Mouse (Mus musculus) megakaryocyte, embryonic 14.5 days (primary cell): ENCODE measurements around the gene Acly. TPM values are rescaled to one million over a fixed set of nuclear protein-coding genes. Genes with fewer than 3 reads are reported as not detected.
A peak's percentile ranks its signal among the peaks of the same experiment; 100 is the strongest.

Experiments
- H3K27me3 ChIP-seq: replicated peaks from 2 replicates; pipeline ENCODE3; 2012; ENCODE audit warnings: inconsistent platforms
- H3K36me3 ChIP-seq: replicated peaks from 2 replicates; pipeline ENCODE3; 2012; ENCODE audit warnings: low read length, inconsistent platforms, mixed read lengths
- H3K4me1 ChIP-seq: 2 replicates; pipeline ENCODE4 v1.6.1; 2012; ENCODE audit warnings: inconsistent platforms
- H3K4me3 ChIP-seq: replicated peaks from 2 replicates; pipeline ENCODE3; 2012; ENCODE audit warnings: moderate library complexity, mild to moderate bottlenecking, inconsistent platforms
- H3K9me3 ChIP-seq: 2 replicates; pipeline ENCODE4 v1.6.1; 2012; ENCODE audit warnings: inconsistent platforms
- FLI1 ChIP-seq: IDR thresholded peaks from 2 replicates; pipeline ENCODE4 v1.6.1; 2012; ENCODE audit warnings: low read length, inconsistent platforms, mixed read lengths
- GATA1 ChIP-seq: IDR thresholded peaks from 3 replicates; pipeline ENCODE4 v1.6.1; 2012; ENCODE audit warnings: mixed read lengths, low read length, inconsistent platforms, borderline replicate concordance
- polyA plus RNA-seq: library from polyadenylated mRNA; stranded (reverse); fragments of >175 nt; gene quantifications from 2 replicates; pipeline ENCODE4 v1.2.3, GENCODE M21; 2012; ENCODE audit warnings: low replicate concordance; ENCODE audit not compliant: insufficient read depth

Gene Acly
- polyA plus RNA-seq, 1 experiment, result 21.1 TPM

- TF ChIP-seq GATA1, result no peak
- TF ChIP-seq FLI1, result no peak
- peaks cover 4% of the 10 kb centered on the region for H3K36me3 ChIP-seq
Measured at GRCm38 (mm10) chr11:100533871-100534270, 6.1 kb upstream of the Acly start.

DNA sequence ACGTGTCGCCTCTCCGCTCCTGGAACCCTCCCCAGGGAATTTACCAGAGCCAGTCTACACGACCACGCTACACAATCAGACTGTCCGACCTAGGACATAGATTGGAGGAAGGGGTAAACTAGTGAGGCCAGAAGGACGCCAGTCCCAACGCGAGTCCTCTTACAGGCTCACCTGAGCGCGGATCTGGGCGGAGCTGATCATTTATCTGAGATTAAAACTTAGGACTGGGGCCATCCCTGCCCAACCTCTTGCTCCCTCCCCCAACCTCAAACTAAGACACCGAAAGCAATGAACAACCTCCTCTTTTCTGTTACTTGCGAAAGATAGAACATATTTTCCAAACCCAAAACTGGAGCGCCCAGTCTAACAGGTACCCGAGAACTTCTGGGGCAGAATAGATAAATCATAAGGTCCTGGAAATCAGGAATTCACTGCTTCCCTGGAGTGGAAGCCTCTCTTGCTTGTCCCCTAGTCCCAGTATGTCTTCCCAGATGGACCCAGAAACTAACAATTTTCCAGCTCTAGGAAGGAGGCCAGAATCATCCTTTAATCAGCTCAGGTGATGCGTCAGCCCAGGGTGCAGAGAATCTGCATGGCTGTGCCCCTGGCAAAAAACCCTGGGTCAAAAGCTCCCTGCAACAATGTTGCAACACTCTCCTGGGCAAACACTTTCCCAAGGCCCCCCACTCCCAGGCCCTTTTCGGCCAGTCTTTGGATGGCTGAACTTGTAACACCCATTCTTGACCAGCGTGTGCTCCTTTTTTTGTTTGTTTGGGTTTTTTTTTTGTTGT, 770 bp upstream of the Acly start:
- no peaks in the 10 kb centered on the region for H3K27me3 ChIP-seq
- TF ChIP-seq FLI1 (no peak), GATA1 (no peak)
- H3K9me3 ChIP-seq, result peaks cover 9% of the 10 kb centered on the region
- peaks cover 55% of the 10 kb centered on the region for H3K4me1 ChIP-seq
- peak overlapping the region; percentile 95 for H3K4me3 ChIP-seq
- peaks cover 28% of the 10 kb centered on the region for H3K36me3 ChIP-seq

More at GRCm38 (mm10) chr11:100533871-100534270, 6.1 kb upstream of the Acly start:
- Histone ChIP-seq H3K27me3 (peaks cover 3% of the 10 kb centered on the region), H3K4me1 (peaks cover 24% of the 10 kb centered on the region), H3K4me3 (no peak overlapping the region), H3K9me3 (peaks cover 48% of the 10 kb centered on the region)

DNA sequence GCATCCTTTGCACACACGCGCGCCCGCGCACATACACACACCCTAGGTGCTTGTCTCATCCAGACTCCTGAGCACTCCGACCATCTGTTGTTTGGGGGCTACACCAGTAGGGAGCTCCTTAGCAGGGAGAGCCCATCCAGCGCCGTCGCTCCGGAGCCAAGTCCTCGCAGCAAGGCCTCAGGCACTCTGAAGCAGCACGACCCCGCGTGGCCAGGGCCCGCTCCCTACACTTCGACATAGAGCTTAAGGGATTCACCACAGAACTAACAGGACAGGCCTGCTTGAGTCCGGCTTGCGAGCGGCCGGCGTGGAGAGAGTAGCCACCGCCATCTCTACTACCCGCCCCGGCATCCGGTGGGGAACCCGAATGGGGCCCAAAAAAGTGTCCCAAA, 738 bp downstream of the Acly start:
- peak overlapping the region; percentile 95 for H3K4me3 ChIP-seq
- no peaks in the 10 kb centered on the region for H3K9me3 ChIP-seq
- peaks cover 38% of the 10 kb centered on the region for H3K36me3 ChIP-seq
- peaks cover 57% of the 10 kb centered on the region for H3K4me1 ChIP-seq
- no peak for TF ChIP-seq GATA1
- no peaks in the 10 kb centered on the region for H3K27me3 ChIP-seq

DNA sequence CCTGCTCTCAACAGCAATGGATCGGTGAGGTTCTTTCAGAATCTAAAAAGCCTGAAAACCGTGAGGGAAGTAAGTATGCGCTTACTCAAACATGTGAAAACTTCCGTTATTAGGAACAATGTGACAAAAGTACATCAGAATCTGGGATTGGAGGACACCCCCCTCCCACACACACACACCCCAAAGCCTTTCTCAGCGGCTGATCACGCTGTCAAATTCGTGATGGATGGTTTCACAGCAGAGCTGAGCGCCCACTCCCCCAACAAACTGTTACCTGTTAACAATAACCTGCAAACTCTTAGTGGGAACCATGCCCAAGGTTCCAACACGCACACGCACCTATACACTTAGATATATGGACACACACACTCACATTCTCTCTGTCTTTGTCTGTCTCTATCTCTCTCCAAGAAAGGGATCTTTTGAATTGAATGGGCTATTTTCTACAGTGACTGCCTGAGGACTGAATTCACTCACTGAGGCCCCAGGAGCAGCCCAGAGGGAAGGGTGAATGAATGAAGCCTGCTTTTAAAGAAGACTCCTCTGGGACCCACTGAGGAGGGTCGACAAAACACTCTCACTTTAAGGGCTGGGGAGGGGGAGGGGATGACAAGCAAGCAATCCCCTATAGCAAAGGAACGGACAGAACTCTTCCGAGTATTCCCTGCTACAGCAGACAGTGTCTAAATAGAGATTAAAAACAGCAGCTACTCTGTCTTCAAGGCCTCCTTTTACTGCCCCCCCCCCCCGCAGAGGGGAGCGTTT, 1.6 kb downstream of the Acly start:
- peaks cover 50% of the 10 kb centered on the region for H3K4me1 ChIP-seq
- TF ChIP-seq GATA1 (no peak), FLI1 (no peak)
- peaks cover 46% of the 10 kb centered on the region for H3K36me3 ChIP-seq
- no peaks in the 10 kb centered on the region for H3K27me3 ChIP-seq
- H3K9me3 ChIP-seq, result no peaks in the 10 kb centered on the region
- H3K4me3 ChIP-seq, result peak overlapping the region; percentile 95

DNA sequence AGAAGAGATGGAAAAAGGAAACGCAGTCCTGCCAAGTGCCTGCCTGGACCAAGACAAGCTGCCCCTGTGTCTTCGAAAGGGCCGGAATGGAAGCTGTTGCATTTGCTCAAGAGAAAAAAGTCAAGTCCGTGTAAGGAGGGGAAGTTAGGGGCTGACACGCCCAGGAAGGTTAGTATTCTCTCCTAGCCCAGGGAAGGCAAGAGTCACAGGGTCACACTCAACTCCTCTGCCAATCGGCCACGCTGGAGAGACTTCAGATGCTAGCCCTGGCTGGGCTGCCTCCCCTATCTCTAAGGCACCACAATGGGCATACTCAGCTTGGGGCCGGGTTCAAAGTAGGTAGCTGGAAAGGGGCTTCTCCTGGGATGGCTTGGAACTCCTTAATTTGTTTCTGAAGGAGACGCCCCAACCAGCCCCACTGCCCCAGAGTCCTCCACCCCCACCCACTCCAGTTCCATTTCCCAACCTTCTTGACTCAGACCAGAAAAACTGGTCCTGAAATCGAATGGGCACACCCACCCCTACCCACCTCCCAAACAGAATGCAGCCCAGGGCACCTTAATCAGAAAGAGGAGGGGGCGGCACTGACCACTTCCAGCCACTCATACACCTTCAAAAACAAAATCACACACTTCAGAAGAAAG, 2.7 kb downstream of the Acly start:
- peak overlapping the region; percentile 65 for H3K4me3 ChIP-seq
- H3K9me3 ChIP-seq, result no peaks in the 10 kb centered on the region
- no peaks in the 10 kb centered on the region for H3K27me3 ChIP-seq
- peaks cover 58% of the 10 kb centered on the region for H3K36me3 ChIP-seq
- TF ChIP-seq GATA1 (no peak), FLI1 (no peak)
- H3K4me1 ChIP-seq, result peaks cover 55% of the 10 kb centered on the region

- H3K36me3 ChIP-seq, result peaks cover 65% of the 10 kb centered on the region
- no peak for TF ChIP-seq GATA1
- no peak for TF ChIP-seq FLI1
Measured at GRCm38 (mm10) chr11:100524358-100524757, 3.4 kb downstream of the Acly start.

DNA sequence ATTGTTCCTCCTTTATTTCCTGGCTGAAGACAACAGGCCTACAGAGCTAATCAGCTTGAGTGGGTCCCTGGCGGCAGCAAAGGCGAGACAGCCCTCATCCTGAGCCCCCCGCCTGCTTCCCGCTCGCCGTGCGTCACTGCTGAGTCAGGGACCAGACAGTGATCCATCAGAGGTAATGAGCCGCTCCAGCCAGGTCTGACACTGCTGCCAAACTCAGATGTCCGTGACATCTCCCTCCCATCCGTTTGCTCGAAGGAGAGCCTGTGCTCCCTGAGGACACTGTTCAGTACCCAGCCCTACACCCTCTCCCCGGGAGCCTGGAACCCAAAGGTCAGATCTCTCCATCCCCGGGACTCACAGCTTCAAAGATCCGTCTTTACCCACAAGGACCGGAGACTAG, 7.0 kb downstream of the Acly start:
- Histone ChIP-seq H3K4me3 (no peak overlapping the region), H3K27me3 (no peaks in the 10 kb centered on the region), H3K36me3 (peaks cover 100% of the 10 kb centered on the region), H3K4me1 (peaks cover 45% of the 10 kb centered on the region), H3K9me3 (no peaks in the 10 kb centered on the region)
- TF ChIP-seq GATA1 (no peak), FLI1 (no peak)

More at GRCm38 (mm10) chr11:100524358-100524757, 3.4 kb downstream of the Acly start:
- H3K27me3 ChIP-seq, result no peaks in the 10 kb centered on the region
- peaks cover 62% of the 10 kb centered on the region for H3K4me1 ChIP-seq
- peak overlapping the region; percentile 14 for H3K4me3 ChIP-seq
- H3K9me3 ChIP-seq, result no peaks in the 10 kb centered on the region

GRCm38 (mm10) chr11:100519188-100519587, 8.6 kb downstream of the Acly start:
- Histone ChIP-seq H3K9me3 (no peaks in the 10 kb centered on the region), H3K27me3 (no peaks in the 10 kb centered on the region), H3K4me1 (peaks cover 29% of the 10 kb centered on the region), H3K4me3 (no peak overlapping the region), H3K36me3 (peaks cover 100% of the 10 kb centered on the region)
- no peak for TF ChIP-seq FLI1
- no peak for TF ChIP-seq GATA1

DNA sequence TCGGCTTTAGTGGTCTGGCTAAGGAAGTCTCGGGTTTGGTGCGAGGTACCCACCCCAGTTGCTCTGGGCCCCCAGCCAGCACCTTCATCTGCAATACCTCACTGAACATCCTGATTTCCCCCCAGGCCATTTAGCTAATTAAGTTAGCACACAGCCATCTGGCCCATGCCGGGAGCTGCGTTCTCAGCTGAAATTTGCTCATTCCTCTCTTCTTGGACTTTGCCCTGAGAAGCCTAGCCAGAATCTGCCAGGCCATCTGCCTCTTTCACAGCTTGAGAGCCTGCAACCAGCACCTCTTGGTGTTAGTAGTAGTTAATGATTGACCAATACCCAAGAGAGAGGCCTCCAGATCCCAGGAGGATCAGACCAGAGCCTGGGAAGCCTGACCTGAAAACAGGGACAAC, 9.6 kb downstream of the Acly start:
- TF ChIP-seq GATA1 (no peak), FLI1 (no peak)
- Histone ChIP-seq H3K9me3 (no peaks in the 10 kb centered on the region), H3K36me3 (peaks cover 100% of the 10 kb centered on the region), H3K27me3 (no peaks in the 10 kb centered on the region), H3K4me3 (no peak overlapping the region), H3K4me1 (peaks cover 19% of the 10 kb centered on the region)

DNA sequence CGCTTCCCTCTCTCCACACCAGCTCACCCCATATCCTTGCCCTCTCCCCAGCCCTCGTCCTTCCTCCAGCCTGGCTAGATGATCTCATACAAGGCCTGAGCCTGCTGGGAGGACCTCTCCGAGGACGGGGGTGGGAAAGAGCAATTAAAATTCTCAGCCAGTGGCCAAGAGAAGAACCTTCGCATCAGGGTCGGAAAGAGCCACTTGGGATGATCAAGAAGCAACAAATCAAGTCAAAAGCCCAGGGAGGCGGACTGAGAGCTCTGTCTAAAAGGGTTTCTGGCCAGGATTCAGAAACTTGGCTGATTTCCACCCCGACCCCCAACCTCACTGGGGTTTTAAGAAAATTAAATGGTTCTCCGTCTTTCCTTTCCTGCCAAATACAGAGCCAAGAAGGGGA, 11.5 kb downstream of the Acly start:
- no peak overlapping the region for H3K4me3 ChIP-seq
- no peaks in the 10 kb centered on the region for H3K27me3 ChIP-seq
- H3K4me1 ChIP-seq, result peaks cover 18% of the 10 kb centered on the region; the same call in 1 of the 2 replicates
- no peak for TF ChIP-seq GATA1
- no peak for TF ChIP-seq FLI1
- H3K36me3 ChIP-seq, result peaks cover 100% of the 10 kb centered on the region
- no peaks in the 10 kb centered on the region for H3K9me3 ChIP-seq
